Mouse (Mus musculus) brain, embryonic 14.5 days (tissue): ENCODE data around the gene Siah1a. TPM values are rescaled to one million over a fixed set of nuclear protein-coding genes. Genes with fewer than 3 reads are reported as not detected.
A peak's percentile ranks its signal among the peaks of the same experiment; 100 is the strongest.

ENCODE experiments used
- DNase-seq: peaks from one replicate; pipeline ENCODE4 v3.0.0-alpha.2; 2011; ENCODE audit warnings: low read depth
- CTCF ChIP-seq: fragments of 200-500 bp; IDR thresholded peaks from 2 replicates; pipeline ENCODE4 v1.5.1; 2012; ENCODE audit warnings: inconsistent platforms, mild to moderate bottlenecking, moderate library complexity, borderline replicate concordance; ENCODE audit not compliant: insufficient read depth, insufficient read length; ENCODE audit errors: extremely low read depth
- POLR2A ChIP-seq: fragments of 200-500 bp; IDR thresholded peaks from 2 replicates; pipeline ENCODE4 v1.6.1; 2012; ENCODE audit warnings: mild to moderate bottlenecking, inconsistent platforms, borderline replicate concordance; ENCODE audit not compliant: poor library complexity, insufficient read depth, insufficient read length, severe bottlenecking; ENCODE audit errors: extremely low read depth
- polyA plus RNA-seq: library from polyadenylated mRNA; depleted of rRNA; stranded (reverse); fragments of >200 nt; gene quantifications from 2 replicates; pipeline ENCODE4 v1.2.3, GENCODE M21; 2012; rRNA removed

Gene Siah1a
- polyA plus RNA-seq, result 66.4 and 79.3 TPM in 2 replicates

GRCm38 (mm10) chr8:86745221-86745934 lies at the start of gene Siah1a, which contains the start of gene Gm10638:
Siah1a (minus strand) TSS chr8:86745934.
Gm10638 (plus strand) TSS chr8:86745699.
- DNase-seq, result peak; percentile 85
- TF ChIP-seq CTCF, result no peak
- peak; percentile 62; the same call in 1 of the 2 replicates for TF ChIP-seq POLR2A

- DNase-seq, result no peak
- TF ChIP-seq POLR2A (no peak), CTCF (no peak)
Observed at GRCm38 (mm10) chr8:86794716-86795115, 49.0 kb upstream of the Siah1a start.

GRCm38 (mm10) chr8:86791542-86791941 lies 45.8 kb upstream of the Siah1a start:
- DNase-seq, result no peak
- TF ChIP-seq POLR2A (no peak), CTCF (no peak)

- no peak for TF ChIP-seq POLR2A
- TF ChIP-seq CTCF, result no peak
- DNase-seq, result no peak
Observed at GRCm38 (mm10) chr8:86789576-86789975, 43.8 kb upstream of the Siah1a start.

- TF ChIP-seq CTCF (no peak), POLR2A (no peak)
- peak; percentile 20 for DNase-seq
Observed at GRCm38 (mm10) chr8:86787891-86788420, 42.2 kb upstream of the Siah1a start.

- DNase-seq, result no peak
- no peak for TF ChIP-seq POLR2A
- no peak for TF ChIP-seq CTCF
Observed at GRCm38 (mm10) chr8:86786498-86786897, 40.8 kb upstream of the Siah1a start.

GRCm38 (mm10) chr8:86781094-86781493 lies 35.4 kb upstream of the Siah1a start:
- no peak for TF ChIP-seq POLR2A
- no peak for TF ChIP-seq CTCF
- DNase-seq, result no peak

- DNase-seq, result no peak
- no peak for TF ChIP-seq POLR2A
- no peak for TF ChIP-seq CTCF
Observed at GRCm38 (mm10) chr8:86779207-86779606, 33.5 kb upstream of the Siah1a start.

- TF ChIP-seq POLR2A (no peak), CTCF (no peak)
- no peak for DNase-seq
Observed at GRCm38 (mm10) chr8:86769945-86770715, 24.4 kb upstream of the Siah1a start.

GRCm38 (mm10) chr8:86768499-86768898 lies 22.8 kb upstream of the Siah1a start:
- TF ChIP-seq POLR2A, result no peak
- no peak for TF ChIP-seq CTCF
- DNase-seq, result no peak

GRCm38 (mm10) chr8:86766548-86767211 lies 20.9 kb upstream of the Siah1a start:
- no peak for TF ChIP-seq POLR2A
- no peak for TF ChIP-seq CTCF
- peak; percentile 18 for DNase-seq
